Mouse (Mus musculus) forebrain, embryonic 11.5 days (tissue): ENCODE results near the gene Lrrc38. TPM values are rescaled to one million over a fixed set of nuclear protein-coding genes. Genes with fewer than 3 reads are reported as not detected.
A peak's percentile ranks its signal among the peaks of the same experiment; 100 is the strongest.

Experiments used
- ATAC-seq: fragments of 200-750 bp; cut with Nextera tagmentation; replicated peaks from 2 replicates; pipeline ENCODE4 v1.8.0; 2017; ENCODE audit warnings: moderate TSS enrichment; ENCODE audit not compliant: low FRiP score
- DNase-seq: peaks from one replicate; pipeline ENCODE4 v3.0.0-alpha.2; 2017; ENCODE audit warnings: low spot score
- H3K27ac ChIP-seq: fragments of 300-500 bp; sonication (generic); 2 replicates; pipeline ENCODE4 v1.5.1; 2014; ENCODE audit warnings: low read depth, low read length
- H3K27me3 ChIP-seq: fragments of 300-500 bp; sonication (generic); 2 replicates; pipeline ENCODE4 v1.6.1; 2014; ENCODE audit warnings: mild to moderate bottlenecking, low read length, mixed read lengths; ENCODE audit not compliant: control insufficient read depth, insufficient read depth
- H3K36me3 ChIP-seq: fragments of 300-500 bp; sonication (generic); 2 replicates; pipeline ENCODE4 v1.6.1; 2014; ENCODE audit warnings: mild to moderate bottlenecking, low read length, moderate library complexity, mixed read lengths; ENCODE audit not compliant: control insufficient read depth, insufficient read depth
- H3K4me1 ChIP-seq: fragments of 300-500 bp; sonication (generic); replicated peaks from 2 replicates; pipeline ENCODE4 v1.6.1; 2014; ENCODE audit warnings: low read length, mixed read lengths; ENCODE audit not compliant: control insufficient read depth, insufficient read depth
- H3K4me2 ChIP-seq: fragments of 300-500 bp; sonication (generic); 2 replicates; pipeline ENCODE4 v1.6.1; 2014; ENCODE audit warnings: low read depth, mild to moderate bottlenecking, low read length, moderate library complexity, mixed read lengths; ENCODE audit not compliant: severe bottlenecking
- H3K4me3 ChIP-seq: fragments of 300-500 bp; sonication (generic); 2 replicates; pipeline ENCODE4 v1.5.1; 2014; ENCODE audit warnings: low read depth, low read length
- H3K9ac ChIP-seq: fragments of 300-500 bp; sonication (generic); 2 replicates; pipeline ENCODE4 v1.6.1; 2014; ENCODE audit warnings: low read length
- H3K9me3 ChIP-seq: fragments of 300-500 bp; sonication (generic); 2 replicates; pipeline ENCODE4 v1.6.1; 2016; ENCODE audit warnings: low read length, mixed read lengths; ENCODE audit not compliant: control insufficient read depth
- WGBS: fragments of 180-500 bp; shearing (Covaris S2); extraction: QIAGEN DNeasy Blood & Tissue Kit; methylation state at CpG from one replicate; pipeline ENCODE4 v1.1.7; 2014; 5-methylcytosine and 5-hydroxymethylcytosine counted together
- polyA plus RNA-seq: library from polyadenylated mRNA; unstranded; fragments of >200 nt; fragmentation: Nextera tagmentation; extraction: Ambion mirVana; gene quantifications from 2 replicates; pipeline ENCODE4 v1.2.1, GENCODE M21; 2014

Lrrc38 gene
- not detected in 2 replicates for polyA plus RNA-seq

DNA sequence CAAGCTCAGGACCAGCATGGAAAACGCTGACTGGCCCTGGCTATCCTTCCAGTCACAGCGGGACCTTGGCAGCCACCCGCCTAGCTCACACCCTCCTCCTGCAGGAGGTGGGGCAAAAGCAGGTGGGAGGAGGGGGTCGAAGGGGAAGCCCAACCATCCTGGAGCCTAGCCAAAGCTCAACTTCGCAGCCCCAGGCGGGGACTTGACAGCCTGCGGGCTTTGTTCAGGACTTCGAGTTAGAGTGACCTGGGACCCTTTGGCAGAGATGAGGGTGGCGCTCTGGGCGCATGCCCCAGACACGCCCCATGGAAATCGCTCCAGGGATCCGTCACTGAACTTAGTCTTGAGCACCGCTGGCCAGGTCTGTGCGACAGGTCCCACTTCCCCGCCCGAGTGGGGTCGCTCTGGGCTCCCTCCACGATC lies at the start of gene Lrrc38:
Lrrc38 (plus strand) TSS at position 274 of the 423 bp plus-strand sequence.
- peak within 1 kb of the TSS; percentile 27; the same call in 1 of the 2 replicates for H3K9ac ChIP-seq
- WGBS = 0% methylated on average over 18 of the region's 19 CpGs
- no peaks in the 10 kb centered on the region for H3K9me3 ChIP-seq
- DNase-seq (peak; percentile 58), ATAC-seq (peak; percentile 45)
- peaks cover 37% of the 10 kb centered on the region for H3K27me3 ChIP-seq
- peak within 1 kb of the TSS; percentile 80 for H3K4me2 ChIP-seq
- no peak within 1 kb of the TSS for H3K27ac ChIP-seq
- H3K4me1 ChIP-seq = peaks cover 10% of the 10 kb centered on the region
- no peaks in the 10 kb centered on the region for H3K36me3 ChIP-seq
- peak within 1 kb of the TSS; percentile 35 for H3K4me3 ChIP-seq

GRCm38 (mm10) chr4:143300113-143300688 lies 49.4 kb upstream of the Lrrc38 start:
- Histone ChIP-seq H3K36me3 (no peaks in the 10 kb centered on the region), H3K27ac (no peak overlapping the region), H3K9ac (peak overlapping the region; percentile 61), H3K4me2 (peak overlapping the region; percentile 70), H3K9me3 (no peaks in the 10 kb centered on the region), H3K4me3 (peak overlapping the region; percentile 52), H3K4me1 (peaks cover 10% of the 10 kb centered on the region; the same call in 1 of the 2 replicates), H3K27me3 (no peaks in the 10 kb centered on the region)
- DNase-seq (no peak), ATAC-seq (no peak)
- WGBS = 9% methylated on average over 12 of the region's 12 CpGs

DNA sequence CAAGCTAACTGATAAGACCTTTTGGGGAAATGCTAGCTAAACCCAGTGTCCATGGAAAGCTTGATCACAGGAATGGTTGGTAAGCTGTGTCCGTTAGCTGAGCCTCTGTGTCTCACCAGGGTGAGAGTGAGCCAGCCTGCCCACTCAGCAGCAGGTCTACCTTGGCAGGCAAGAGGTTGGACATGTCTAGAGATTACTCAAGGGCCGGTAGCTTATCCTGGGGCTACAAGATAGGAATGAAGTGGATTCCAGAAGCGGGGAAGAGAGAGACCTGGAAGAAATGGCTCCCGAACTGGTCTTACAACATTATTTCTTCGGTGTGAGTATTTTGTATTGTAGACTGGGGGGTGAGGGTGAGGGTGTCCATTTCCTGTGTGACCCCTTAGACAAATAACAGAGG lies 48.5 kb upstream of the Lrrc38 start:
- WGBS = 70% methylated on average over 5 of the region's 5 CpGs
- DNase-seq (no peak), ATAC-seq (no peak)
- Histone ChIP-seq H3K9me3 (no peaks in the 10 kb centered on the region), H3K4me3 (peak overlapping the region; percentile 52; the same call in 1 of the 2 replicates), H3K36me3 (no peaks in the 10 kb centered on the region), H3K9ac (no peak overlapping the region), H3K27me3 (no peaks in the 10 kb centered on the region), H3K27ac (no peak overlapping the region), H3K4me1 (peaks cover 9% of the 10 kb centered on the region; the same call in 1 of the 2 replicates), H3K4me2 (peak overlapping the region; percentile 5; the same call in 1 of the 2 replicates)

- Histone ChIP-seq H3K4me1 (peaks cover 7% of the 10 kb centered on the region; the same call in 1 of the 2 replicates), H3K36me3 (no peaks in the 10 kb centered on the region), H3K27ac (no peak overlapping the region), H3K27me3 (no peaks in the 10 kb centered on the region), H3K9me3 (no peaks in the 10 kb centered on the region), H3K9ac (no peak overlapping the region), H3K4me2 (no peak overlapping the region), H3K4me3 (no peak overlapping the region)
- WGBS = 45% methylated on average over 4 of the region's 4 CpGs
- no peak for DNase-seq
- no peak for ATAC-seq
Observed at GRCm38 (mm10) chr4:143301875-143302274, 47.7 kb upstream of the Lrrc38 start.

DNA sequence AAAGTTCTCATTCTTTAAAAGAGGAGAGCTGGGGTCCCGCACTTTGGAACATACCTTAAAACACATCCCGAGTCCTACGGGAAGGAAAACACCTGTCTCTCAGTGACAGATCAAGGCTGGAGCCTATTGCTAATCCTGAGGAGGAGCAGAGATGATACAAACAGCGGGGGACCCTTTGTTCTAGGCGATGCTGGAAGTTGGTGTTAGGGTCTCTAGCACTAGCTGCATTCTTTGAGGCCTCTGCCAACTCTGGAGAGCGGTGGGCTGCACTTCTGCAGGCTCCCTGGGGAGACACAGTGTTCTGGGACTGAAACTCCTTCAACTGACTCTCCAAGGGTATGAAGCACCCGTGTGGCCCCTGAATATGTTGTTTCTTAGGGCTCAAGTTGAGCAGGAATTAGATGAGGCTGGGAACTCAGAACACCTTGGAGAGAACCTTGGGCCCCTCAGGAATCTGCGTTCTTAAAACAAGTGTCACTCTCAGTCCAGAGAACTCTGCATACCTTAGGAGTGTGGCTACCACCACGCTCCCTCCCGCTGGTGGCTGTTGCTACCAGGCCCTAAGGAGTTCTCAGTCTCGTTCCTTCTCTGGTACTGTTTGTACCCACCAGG lies 47.2 kb upstream of the Lrrc38 start:
- Histone ChIP-seq H3K27ac (no peak overlapping the region), H3K27me3 (no peaks in the 10 kb centered on the region), H3K9ac (no peak overlapping the region), H3K9me3 (no peaks in the 10 kb centered on the region), H3K4me2 (no peak overlapping the region), H3K4me1 (peaks cover 3% of the 10 kb centered on the region; the same call in 1 of the 2 replicates), H3K4me3 (no peak overlapping the region), H3K36me3 (no peaks in the 10 kb centered on the region)
- ATAC-seq (no peak), DNase-seq (no peak)
- 47% methylated on average over 11 of the region's 11 CpGs for WGBS

DNA sequence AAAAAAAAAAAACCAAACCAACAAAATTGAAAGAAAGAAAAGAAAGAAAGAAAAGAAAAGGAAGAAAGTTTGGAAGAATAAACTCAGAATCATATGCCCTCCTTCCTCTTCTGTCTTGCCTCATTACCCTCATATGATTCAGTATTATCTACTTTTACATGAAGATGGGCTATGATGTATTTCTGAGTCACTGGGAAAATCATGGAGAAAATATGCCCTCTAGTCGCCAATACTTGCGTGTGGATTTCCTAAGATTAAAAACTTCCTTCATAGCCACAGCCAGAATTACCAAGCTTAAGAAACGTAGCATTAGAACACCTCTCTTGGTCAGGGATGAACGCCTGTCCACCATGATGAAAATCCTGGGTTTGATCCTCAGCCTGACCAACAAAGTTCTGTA lies 44.5 kb upstream of the Lrrc38 start:
- no peak for DNase-seq
- Histone ChIP-seq H3K27me3 (no peaks in the 10 kb centered on the region), H3K4me1 (no peaks in the 10 kb centered on the region; the same call in 1 of the 2 replicates), H3K9ac (no peak overlapping the region), H3K9me3 (no peaks in the 10 kb centered on the region), H3K4me3 (no peak overlapping the region), H3K27ac (no peak overlapping the region), H3K36me3 (no peaks in the 10 kb centered on the region), H3K4me2 (no peak overlapping the region)
- no peak for ATAC-seq
- 91% methylated on average over 4 of the region's 4 CpGs for WGBS

- Histone ChIP-seq H3K27me3 (no peaks in the 10 kb centered on the region), H3K9ac (no peak overlapping the region), H3K4me1 (no peaks in the 10 kb centered on the region), H3K4me3 (no peak overlapping the region), H3K27ac (no peak overlapping the region), H3K36me3 (no peaks in the 10 kb centered on the region), H3K9me3 (no peaks in the 10 kb centered on the region), H3K4me2 (no peak overlapping the region)
- DNase-seq (no peak), ATAC-seq (no peak)
- WGBS = 66% methylated on average over 5 of the region's 5 CpGs
Observed at GRCm38 (mm10) chr4:143305987-143306772, 43.4 kb upstream of the Lrrc38 start.

DNA sequence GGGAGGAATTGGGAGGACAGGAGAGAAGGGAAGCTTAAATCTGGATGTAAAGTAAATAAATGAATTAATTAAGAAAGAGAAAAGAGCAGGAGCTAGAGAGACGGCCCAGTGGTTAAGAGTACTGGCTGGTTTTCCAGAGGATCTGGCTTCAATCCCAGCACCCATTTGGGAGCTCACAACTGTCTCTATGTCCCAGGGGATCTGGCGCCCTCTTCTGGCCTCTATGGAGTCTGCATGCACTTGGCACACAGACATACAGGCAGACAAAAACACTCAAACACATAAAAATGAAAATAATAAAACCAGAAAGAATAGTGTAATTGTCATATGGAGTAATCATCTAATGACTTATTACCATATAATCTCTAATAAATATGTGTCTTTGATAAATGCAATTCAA lies 38.2 kb upstream of the Lrrc38 start:
- no peak overlapping the region for H3K9ac ChIP-seq
- no peaks in the 10 kb centered on the region for H3K9me3 ChIP-seq
- DNase-seq (no peak), ATAC-seq (no peak)
- no peak overlapping the region for H3K4me2 ChIP-seq
- no peak overlapping the region for H3K4me3 ChIP-seq
- H3K36me3 ChIP-seq = no peaks in the 10 kb centered on the region
- no peaks in the 10 kb centered on the region for H3K4me1 ChIP-seq
- no peaks in the 10 kb centered on the region for H3K27me3 ChIP-seq
- WGBS = 58% methylated on average over 2 of the region's 2 CpGs
- H3K27ac ChIP-seq = no peak overlapping the region
